Mouse (Mus musculus) thymus, adult 2 months (tissue): ENCODE data around the gene Pltp. TPM values are rescaled to one million over a fixed set of nuclear protein-coding genes. Genes with fewer than 3 reads are reported as not detected.

Experiments used
- DNase-seq: peaks from one replicate; pipeline ENCODE4 v3.0.0; 2021
- H3K27ac ChIP-seq: fragments of 200-500 bp; 2 replicates; pipeline ENCODE4 v1.5.1; 2012; ENCODE audit warnings: low read length, control low read depth; ENCODE audit not compliant: control insufficient read depth, insufficient read depth
- H3K27me3 ChIP-seq: fragments of 200-500 bp; 2 replicates; pipeline ENCODE4 v1.6.1; 2012; ENCODE audit warnings: mild to moderate bottlenecking, low read length, moderate library complexity, mixed read lengths; ENCODE audit not compliant: control insufficient read depth, insufficient read depth
- H3K36me3 ChIP-seq: fragments of 200-500 bp; 2 replicates; pipeline ENCODE4 v1.6.1; 2012; ENCODE audit warnings: mild to moderate bottlenecking, low read length, moderate library complexity; ENCODE audit not compliant: control insufficient read depth, insufficient read depth
- H3K4me1 ChIP-seq: fragments of 200-500 bp; replicated peaks from 2 replicates; pipeline ENCODE4 v1.6.1; 2012; ENCODE audit warnings: low read length; ENCODE audit not compliant: control insufficient read depth, insufficient read depth
- H3K4me3 ChIP-seq: fragments of 200-500 bp; 2 replicates; pipeline ENCODE4 v1.5.1; 2012; ENCODE audit warnings: mild to moderate bottlenecking, low read length, control low read depth, moderate library complexity; ENCODE audit not compliant: control insufficient read depth, insufficient read depth
- CTCF ChIP-seq: fragments of 200-500 bp; IDR thresholded peaks from 2 replicates; pipeline ENCODE4 v1.5.1; 2012; ENCODE audit warnings: mild to moderate bottlenecking, control low read depth, low read length, moderate library complexity, borderline replicate concordance; ENCODE audit not compliant: control insufficient read depth, poor library complexity, insufficient read depth; ENCODE audit errors: extremely low read depth
- POLR2A ChIP-seq: fragments of 200-500 bp; IDR thresholded peaks from 2 replicates; pipeline ENCODE4 v1.6.1; 2012; ENCODE audit warnings: mild to moderate bottlenecking, low read length, control low read depth, moderate library complexity; ENCODE audit not compliant: control insufficient read depth, poor library complexity, insufficient read depth; ENCODE audit errors: extremely low read depth
- WGBS: fragments of 180-500 bp; shearing (Covaris S2); methylation state at CpG from one replicate; pipeline ENCODE4 v1.1.7; 2018; 5-methylcytosine and 5-hydroxymethylcytosine counted together
- polyA plus RNA-seq: library from polyadenylated mRNA; depleted of rRNA; stranded (reverse); fragments of >200 nt; gene quantifications from 2 replicates; pipeline ENCODE4 v1.2.3, GENCODE M21; 2012

Pltp gene
- polyA plus RNA-seq, 1 experiment = 263 TPM

- Histone ChIP-seq H3K36me3 (peaks cover 8% of the 10 kb centered on the region; the same call in 1 of the 2 replicates), H3K4me3 (no peak overlapping the region), H3K27ac (no peak overlapping the region), H3K27me3 (no peaks in the 10 kb centered on the region), H3K4me1 (0 out of 2 replicates have a peak, but pooled peaks cover 2% of the 10 kb centered on the region)
- no peak for DNase-seq
- TF ChIP-seq CTCF = no peak
- no peak for TF ChIP-seq POLR2A
- WGBS = 89% methylated on average over 4 of the region's 4 CpGs
Observed at GRCm38 (mm10) chr2:164823969-164824368, 33.5 kb downstream of the Pltp start.

- peak overlapping the region; percentile 75 for H3K4me3 ChIP-seq
- H3K4me1 ChIP-seq = 0 out of 2 replicates have a peak, but pooled peaks cover 2% of the 10 kb centered on the region
- DNase-seq = no peak
- no peak overlapping the region for H3K27ac ChIP-seq
- TF ChIP-seq POLR2A = 0 out of 2 replicates have a peak, but pooled peaks have one; percentile 6
- no peak; the same call in 1 of the 2 replicates for TF ChIP-seq CTCF
- 1% methylated on average over 10 of the region's 10 CpGs for WGBS
- peaks cover 8% of the 10 kb centered on the region; the same call in 1 of the 2 replicates for H3K36me3 ChIP-seq
- H3K27me3 ChIP-seq = no peaks in the 10 kb centered on the region
Observed at GRCm38 (mm10) chr2:164823181-164823585, 34.3 kb downstream of the Pltp start.

GRCm38 (mm10) chr2:164822636-164823165 is 34.8 kb downstream of the Pltp start, which contains the start of gene Zswim1:
Gene Zswim1, plus strand, starts transcription at chr2:164822686.
- Histone ChIP-seq H3K36me3 (peaks cover 8% of the 10 kb centered on the region; the same call in 1 of the 2 replicates), H3K4me3 (peak within 1 kb of the TSS; percentile 75), H3K27ac (no peak within 1 kb of the TSS), H3K4me1 (0 out of 2 replicates have a peak, but pooled peaks cover 2% of the 10 kb centered on the region), H3K27me3 (no peaks in the 10 kb centered on the region)
- TF ChIP-seq POLR2A (peak; percentile 77), CTCF (peak; percentile 69)
- peak; percentile 100 for DNase-seq
- 1% methylated on average over 32 of the region's 32 CpGs for WGBS

- Histone ChIP-seq H3K27me3 (no peaks in the 10 kb centered on the region), H3K36me3 (peaks cover 7% of the 10 kb centered on the region; the same call in 1 of the 2 replicates), H3K4me1 (0 out of 2 replicates have a peak, but pooled peaks cover 2% of the 10 kb centered on the region), H3K27ac (no peak overlapping the region), H3K4me3 (no peak overlapping the region)
- TF ChIP-seq CTCF (no peak), POLR2A (no peak)
- WGBS = 95% methylated on average over 6 of the region's 6 CpGs
- DNase-seq = no peak
Observed at GRCm38 (mm10) chr2:164821060-164821459, 36.5 kb downstream of the Pltp start.

DNA sequence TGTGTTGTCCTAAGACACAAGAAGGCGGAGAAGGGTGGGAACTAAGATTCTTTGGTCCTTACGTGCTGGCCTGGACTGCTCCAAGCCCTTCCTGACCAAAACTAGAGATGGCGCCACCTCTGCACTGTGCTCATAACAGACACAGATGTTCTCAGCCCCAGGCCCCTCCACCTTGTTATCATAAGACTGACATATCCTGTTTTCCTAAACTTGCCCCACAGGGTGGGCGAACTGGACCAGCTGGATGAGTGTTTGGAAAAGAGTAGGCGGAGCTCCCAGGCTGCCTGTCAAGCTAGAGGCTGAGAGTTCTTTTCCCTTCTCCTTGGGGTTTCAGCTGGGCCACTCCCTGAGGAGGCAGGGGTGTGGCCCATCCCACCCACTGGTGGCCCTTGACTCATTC is 39.8 kb downstream of the Pltp start:
- WGBS = 97% methylated on average over 5 of the region's 5 CpGs
- no peaks in the 10 kb centered on the region for H3K4me1 ChIP-seq
- no peak overlapping the region for H3K27ac ChIP-seq
- no peaks in the 10 kb centered on the region for H3K27me3 ChIP-seq
- TF ChIP-seq POLR2A (no peak), CTCF (no peak)
- no peak for DNase-seq
- no peak overlapping the region for H3K4me3 ChIP-seq
- peaks cover 5% of the 10 kb centered on the region; the same call in 1 of the 2 replicates for H3K36me3 ChIP-seq

GRCm38 (mm10) chr2:164817206-164817605 is 40.3 kb downstream of the Pltp start:
- DNase-seq = no peak
- Histone ChIP-seq H3K36me3 (peaks cover 5% of the 10 kb centered on the region; the same call in 1 of the 2 replicates), H3K27me3 (no peaks in the 10 kb centered on the region), H3K4me1 (no peaks in the 10 kb centered on the region), H3K4me3 (no peak overlapping the region), H3K27ac (no peak overlapping the region)
- no peak for TF ChIP-seq POLR2A
- no peak for TF ChIP-seq CTCF
- 95% methylated on average over 6 of the region's 6 CpGs for WGBS
